Mouse (Mus musculus) kidney, adult 18-20 months (tissue): ENCODE measurements at regions not wholly inside any gene's neighbourhood (a gene's known extent, or its start where the extent isn't known, plus 50 kb on each side); places are given as distances from the start of the nearest gene placed in this dataset.
A peak's percentile ranks its signal among the peaks of the same experiment; 100 is the strongest.

Experiments used
- DNase-seq: peaks from one replicate; pipeline ENCODE4 v3.0.0; 2021

- DNase-seq, result no peak
Measured at GRCm38 (mm10) chr16:91156506-91156905, 61.6 kb upstream of the 4932438H23Rik start.

- peak; percentile 48 for DNase-seq
Measured at GRCm38 (mm10) chr16:91160679-91161078, 64.6 kb upstream of the Olig2 start.

- DNase-seq, result no peak
Measured at GRCm38 (mm10) chr16:91161616-91162015, 63.6 kb upstream of the Olig2 start.

- no peak for DNase-seq
Measured at GRCm38 (mm10) chr16:91162381-91162780, 62.9 kb upstream of the Olig2 start.

GRCm38 (mm10) chr16:91165906-91166305 lies 59.4 kb upstream of the Olig2 start:
- no peak for DNase-seq

GRCm38 (mm10) chr16:91166866-91167265 lies 58.4 kb upstream of the Olig2 start:
- DNase-seq, result peak; percentile 14

GRCm38 (mm10) chr16:91168398-91168797 lies 56.9 kb upstream of the Olig2 start:
- no peak for DNase-seq

GRCm38 (mm10) chr16:91169829-91170228 lies 55.4 kb upstream of the Olig2 start:
- DNase-seq, result no peak

- DNase-seq, result no peak
Measured at GRCm38 (mm10) chr16:91171911-91172440, 53.3 kb upstream of the Olig2 start.

GRCm38 (mm10) chr16:91172510-91172909 lies 52.7 kb upstream of the Olig2 start:
- DNase-seq, result no peak

- DNase-seq, result no peak
Measured at GRCm38 (mm10) chr16:91173241-91173640, 52.0 kb upstream of the Olig2 start.

GRCm38 (mm10) chr16:91173870-91174278 lies 51.4 kb upstream of the Olig2 start:
- DNase-seq, result no peak

GRCm38 (mm10) chr16:91174401-91174800 lies 50.9 kb upstream of the Olig2 start:
- no peak for DNase-seq
